Mouse (Mus musculus): Measurements from ENCODE around the gene Celf2. TPM values are rescaled to one million over a fixed set of nuclear protein-coding genes. Genes with fewer than 3 reads are reported as not detected.
A peak's percentile ranks its signal among the peaks of the same experiment; 100 is the strongest.

Gene Celf2
- polyA plus RNA-seq, 1 experiment from 2014 or later = 13.9 TPM

DNA sequence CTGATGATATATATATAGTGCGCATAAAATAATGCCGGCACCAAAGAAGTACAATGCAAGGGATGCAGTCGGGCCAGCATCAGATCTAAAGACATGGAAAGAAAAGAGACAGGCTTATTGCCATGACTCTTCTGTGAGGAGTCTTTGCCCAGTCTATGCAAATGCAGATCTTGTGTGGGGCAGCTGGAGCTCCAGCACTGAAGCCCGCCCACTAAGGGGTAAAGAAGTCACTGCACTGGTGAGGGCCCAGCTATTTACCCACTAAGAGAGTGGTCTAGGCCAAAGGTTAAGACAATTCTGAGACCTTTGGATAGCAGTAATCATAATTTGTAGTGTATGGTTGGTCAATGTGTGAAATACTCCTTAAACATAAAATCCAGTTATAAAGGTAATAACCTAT lies 643.6 kb downstream of the Celf2 start:
- H3K4me2 ChIP-seq (ENCODE audit: low read length) = no peak overlapping the region
- 89% methylated on average over 4 of the region's 4 CpGs for WGBS
- no peak overlapping the region for H3K27ac ChIP-seq
- no peaks in the 10 kb centered on the region for H3K4me1 ChIP-seq (replicated peaks; ENCODE audit: insufficient read depth, low read length)
- TF ChIP-seq CTCF (IDR thresholded peaks at IDR 0.05; ENCODE audit: low read depth) = no peak
- no peaks in the 10 kb centered on the region for H3K27me3 ChIP-seq (ENCODE audit: insufficient read depth, low read length)
- H3K9me3 ChIP-seq (replicated peaks; ENCODE audit: low read length) = no peaks in the 10 kb centered on the region
- no peak overlapping the region for H3K4me3 ChIP-seq (replicated peaks; ENCODE audit: low read depth, low read length)
- no peak for DNase-seq (ENCODE audit: low spot score)
- no peaks in the 10 kb centered on the region for H3K36me3 ChIP-seq (ENCODE audit: insufficient read depth, low read length)
- no peak overlapping the region for H3K9ac ChIP-seq (ENCODE audit: low read depth, low read length)
- ATAC-seq (replicated peaks; ENCODE audit: low FRiP score, low read depth) = no peak

- TF ChIP-seq CTCF (IDR thresholded peaks at IDR 0.05; ENCODE audit: low read depth) = no peak
- no peak overlapping the region for H3K4me2 ChIP-seq (ENCODE audit: low read length)
- no peaks in the 10 kb centered on the region for H3K27me3 ChIP-seq (ENCODE audit: insufficient read depth, low read length)
- no peak overlapping the region for H3K27ac ChIP-seq
- no peak overlapping the region for H3K9ac ChIP-seq (ENCODE audit: low read depth, low read length)
- no peaks in the 10 kb centered on the region for H3K36me3 ChIP-seq (ENCODE audit: insufficient read depth, low read length)
- ATAC-seq (replicated peaks; ENCODE audit: low FRiP score, low read depth) = no peak
- H3K4me1 ChIP-seq (replicated peaks; ENCODE audit: insufficient read depth, low read length) = no peaks in the 10 kb centered on the region
- H3K4me3 ChIP-seq (replicated peaks; ENCODE audit: low read depth, low read length) = no peak overlapping the region
- H3K9me3 ChIP-seq (replicated peaks; ENCODE audit: low read length) = no peaks in the 10 kb centered on the region
- 47% methylated on average over 2 of the region's 2 CpGs for WGBS
- no peak for DNase-seq (ENCODE audit: low spot score)
These were observed 659.2 kb downstream of the Celf2 start for GRCm38 (mm10) chr2:6850102-6850644.

DNA sequence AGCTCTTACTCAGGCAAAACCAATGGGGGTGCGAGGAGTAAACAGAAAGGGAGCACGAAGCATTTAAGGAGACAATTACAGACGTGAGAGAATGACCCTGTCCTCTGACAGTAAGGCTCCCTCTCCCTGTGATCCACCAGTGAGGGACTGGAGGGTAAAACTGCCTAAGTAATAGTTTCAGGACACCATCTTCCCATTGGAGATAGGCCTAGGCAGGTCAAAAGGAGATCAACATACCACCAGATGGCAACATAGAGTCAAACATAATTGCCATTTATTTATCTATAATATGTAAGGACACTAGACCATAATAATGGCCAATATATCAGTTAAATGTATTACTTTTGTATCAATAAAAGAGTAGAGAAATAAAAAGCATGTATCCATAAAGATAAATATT lies 660.0 kb downstream of the Celf2 start:
- H3K27me3 ChIP-seq (ENCODE audit: insufficient read depth, low read length) = no peaks in the 10 kb centered on the region
- no peak overlapping the region for H3K4me2 ChIP-seq (ENCODE audit: low read length)
- WGBS = 43% methylated on average over 3 of the region's 3 CpGs
- H3K9ac ChIP-seq (ENCODE audit: low read depth, low read length) = no peak overlapping the region
- H3K9me3 ChIP-seq (replicated peaks; ENCODE audit: low read length) = no peaks in the 10 kb centered on the region
- peak; percentile 58 for DNase-seq (ENCODE audit: low spot score)
- no peaks in the 10 kb centered on the region for H3K4me1 ChIP-seq (replicated peaks; ENCODE audit: insufficient read depth, low read length)
- TF ChIP-seq CTCF (IDR thresholded peaks at IDR 0.05; ENCODE audit: low read depth) = peak; percentile 67
- no peak overlapping the region for H3K27ac ChIP-seq
- H3K4me3 ChIP-seq (replicated peaks; ENCODE audit: low read depth, low read length) = no peak overlapping the region
- ATAC-seq (replicated peaks; ENCODE audit: low FRiP score, low read depth) = peak; percentile 52; the same call in 1 of the 2 replicates
- H3K36me3 ChIP-seq (ENCODE audit: insufficient read depth, low read length) = no peaks in the 10 kb centered on the region

GRCm38 (mm10) chr2:6830021-6830420 lies 679.3 kb downstream of the Celf2 start:
- no peaks in the 10 kb centered on the region for H3K9me3 ChIP-seq (replicated peaks; ENCODE audit: low read length)
- H3K36me3 ChIP-seq (ENCODE audit: insufficient read depth, low read length) = no peaks in the 10 kb centered on the region
- ATAC-seq (replicated peaks; ENCODE audit: low FRiP score, low read depth) (no peak), DNase-seq (ENCODE audit: low spot score) (no peak)
- H3K27me3 ChIP-seq (ENCODE audit: insufficient read depth, low read length) = no peaks in the 10 kb centered on the region
- no peak overlapping the region for H3K4me3 ChIP-seq (replicated peaks; ENCODE audit: low read depth, low read length)
- H3K9ac ChIP-seq (ENCODE audit: low read depth, low read length) = no peak overlapping the region
- no peak overlapping the region for H3K27ac ChIP-seq
- H3K4me2 ChIP-seq (ENCODE audit: low read length) = no peak overlapping the region
- no peaks in the 10 kb centered on the region for H3K4me1 ChIP-seq (replicated peaks; ENCODE audit: insufficient read depth, low read length)
- TF ChIP-seq CTCF (IDR thresholded peaks at IDR 0.05; ENCODE audit: low read depth) = no peak
- 91% methylated on average over 6 of the region's 6 CpGs for WGBS

DNA sequence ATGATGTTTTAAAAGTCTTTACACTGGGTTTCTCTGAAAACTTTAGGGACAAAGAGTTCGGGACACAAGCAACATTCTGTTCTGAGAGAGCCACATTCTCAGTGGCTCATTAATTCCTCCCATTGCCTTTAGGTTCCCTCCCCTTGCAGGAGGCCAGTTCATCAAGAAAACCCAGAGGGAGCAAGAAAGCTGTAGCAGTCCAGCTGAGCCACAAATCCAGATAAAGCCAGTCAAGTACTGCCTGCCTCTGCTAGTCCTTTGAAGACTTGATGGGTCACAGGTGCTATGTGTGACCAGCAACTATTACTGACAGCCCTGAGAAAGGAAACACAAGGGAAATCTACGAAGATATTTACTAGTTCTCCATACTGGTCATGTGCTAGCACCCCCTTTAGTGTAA lies 681.8 kb downstream of the Celf2 start:
- Histone ChIP-seq H3K27ac (no peak overlapping the region), H3K9ac (ENCODE audit: low read depth, low read length) (no peak overlapping the region), H3K4me2 (ENCODE audit: low read length) (no peak overlapping the region), H3K27me3 (ENCODE audit: insufficient read depth, low read length) (no peaks in the 10 kb centered on the region), H3K4me3 (replicated peaks; ENCODE audit: low read depth, low read length) (no peak overlapping the region), H3K9me3 (replicated peaks; ENCODE audit: low read length) (no peaks in the 10 kb centered on the region), H3K4me1 (replicated peaks; ENCODE audit: insufficient read depth, low read length) (no peaks in the 10 kb centered on the region), H3K36me3 (ENCODE audit: insufficient read depth, low read length) (no peaks in the 10 kb centered on the region)
- no peak for TF ChIP-seq CTCF (IDR thresholded peaks at IDR 0.05; ENCODE audit: low read depth)
- 0 out of 2 replicates have a peak, but pooled peaks have one; percentile 46 for ATAC-seq (replicated peaks; ENCODE audit: low FRiP score, low read depth)
- DNase-seq (ENCODE audit: low spot score) = peak; percentile 51
- WGBS = 16% methylated on average over 2 of the region's 2 CpGs

DNA sequence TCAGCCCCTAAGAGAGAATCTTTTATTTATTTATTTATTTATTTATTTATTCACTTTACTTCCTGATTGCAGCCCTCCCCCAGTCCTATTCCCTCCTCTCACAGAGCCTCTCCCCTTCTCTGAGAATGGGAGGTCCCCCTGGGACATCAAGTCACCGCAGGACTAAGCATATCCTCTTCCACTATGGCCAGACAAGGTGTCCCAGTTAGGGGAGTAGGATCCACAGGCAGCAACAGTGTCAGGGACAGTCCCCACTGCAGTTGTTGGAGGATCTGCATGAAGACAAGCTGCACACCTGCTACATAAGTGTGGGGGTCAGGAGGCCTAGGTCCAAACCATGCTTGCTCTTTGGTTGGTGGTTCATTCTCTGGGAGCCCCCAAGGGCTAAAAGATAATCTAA lies 686.3 kb downstream of the Celf2 start:
- no peaks in the 10 kb centered on the region for H3K9me3 ChIP-seq (replicated peaks; ENCODE audit: low read length)
- TF ChIP-seq CTCF (IDR thresholded peaks at IDR 0.05; ENCODE audit: low read depth) = no peak
- no peak for DNase-seq (ENCODE audit: low spot score)

GRCm38 (mm10) chr2:6821593-6821992 lies 687.8 kb downstream of the Celf2 start:
- 81% methylated on average over 2 of the region's 2 CpGs for WGBS

More for the DNA sequence above, 686.3 kb downstream of the Celf2 start:
- H3K36me3 ChIP-seq (ENCODE audit: insufficient read depth, low read length) = no peaks in the 10 kb centered on the region
- no peak overlapping the region for H3K4me2 ChIP-seq (ENCODE audit: low read length)
- no peak overlapping the region for H3K4me3 ChIP-seq (replicated peaks; ENCODE audit: low read depth, low read length)
- no peaks in the 10 kb centered on the region for H3K4me1 ChIP-seq (replicated peaks; ENCODE audit: insufficient read depth, low read length)
- 75% methylated on average over 1 of the region's 1 CpGs for WGBS
- no peak overlapping the region for H3K27ac ChIP-seq
- no peaks in the 10 kb centered on the region for H3K27me3 ChIP-seq (ENCODE audit: insufficient read depth, low read length)
- no peak overlapping the region for H3K9ac ChIP-seq (ENCODE audit: low read depth, low read length)
- ATAC-seq (replicated peaks; ENCODE audit: low FRiP score, low read depth) = no peak

More at GRCm38 (mm10) chr2:6821593-6821992, 687.8 kb downstream of the Celf2 start:
- no peaks in the 10 kb centered on the region for H3K9me3 ChIP-seq (replicated peaks; ENCODE audit: low read length)
- H3K36me3 ChIP-seq (ENCODE audit: insufficient read depth, low read length) = no peaks in the 10 kb centered on the region
- no peak overlapping the region for H3K9ac ChIP-seq (ENCODE audit: low read depth, low read length)
- H3K4me1 ChIP-seq (replicated peaks; ENCODE audit: insufficient read depth, low read length) = no peaks in the 10 kb centered on the region
- TF ChIP-seq CTCF (IDR thresholded peaks at IDR 0.05; ENCODE audit: low read depth) = no peak
- no peaks in the 10 kb centered on the region for H3K27me3 ChIP-seq (ENCODE audit: insufficient read depth, low read length)
- ATAC-seq (replicated peaks; ENCODE audit: low FRiP score, low read depth) (no peak), DNase-seq (ENCODE audit: low spot score) (no peak)
- H3K27ac ChIP-seq = no peak overlapping the region
- no peak overlapping the region for H3K4me3 ChIP-seq (replicated peaks; ENCODE audit: low read depth, low read length)
- no peak overlapping the region for H3K4me2 ChIP-seq (ENCODE audit: low read length)

Data from kidney, postnatal 0 days (tissue).